Mouse (Mus musculus): ENCODE measurements around the gene Mtrf1l.

Mtrf1l gene

GRCm38 (mm10) chr10:5805243-5805730 lies 18.4 kb downstream of the Mtrf1l start, which contains the start of gene Fbxo5:
Fbxo5 (minus strand) TSS chr10:5805600.
- in situ Hi-C loops (cut with MboI; ENCODE audit: low sequenced_read_pairs), result no loop called here

DNA sequence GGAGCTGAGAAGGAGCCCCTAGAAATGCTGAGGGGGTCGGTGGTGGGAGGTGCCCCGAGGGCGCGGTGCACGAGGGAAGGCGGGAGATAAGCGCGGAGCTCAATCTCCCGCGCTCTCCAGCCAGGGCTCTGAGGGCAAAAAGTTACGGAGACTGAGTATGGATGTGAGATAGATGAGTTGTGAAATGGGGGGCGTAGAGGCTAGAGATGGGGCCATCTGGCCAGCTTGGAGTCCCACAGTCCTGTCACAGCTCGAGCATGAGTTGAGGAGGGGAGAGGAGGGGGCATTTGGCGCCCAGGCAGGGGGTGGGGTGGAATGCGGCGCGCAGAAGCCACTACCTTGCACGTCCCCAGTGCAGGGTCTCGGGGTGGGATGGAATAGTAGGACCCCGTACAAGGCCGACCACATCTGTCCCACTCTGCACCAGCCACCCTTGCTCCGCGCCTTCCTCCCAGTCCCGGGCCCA lies 19.0 kb downstream of the Mtrf1l start:
- in situ Hi-C loops (cut with MboI; ENCODE audit: low sequenced_read_pairs), result no loop called here

DNA sequence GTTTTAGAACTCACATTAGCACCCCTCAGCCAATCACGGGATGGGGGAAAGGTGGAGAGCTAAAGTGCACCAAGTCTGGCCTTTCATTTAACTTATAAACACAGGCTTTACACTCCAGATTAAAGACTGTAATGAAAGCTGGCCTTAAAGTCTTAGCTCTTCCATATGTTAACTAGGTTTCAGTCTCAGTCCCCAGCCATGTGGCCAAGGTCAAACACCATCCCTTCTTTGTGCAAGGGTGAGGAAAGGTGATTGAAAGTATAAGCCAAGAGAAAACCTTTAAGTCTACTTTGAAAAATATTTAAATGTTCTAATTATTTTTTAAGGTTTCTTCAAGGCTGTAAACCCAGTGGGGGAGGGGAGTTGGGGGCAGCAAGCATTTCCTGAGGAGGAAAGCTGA lies 20.0 kb downstream of the Mtrf1l start:
- in situ Hi-C loops (cut with MboI; ENCODE audit: low sequenced_read_pairs), result no loop called here

- in situ Hi-C loops (cut with MboI; ENCODE audit: low sequenced_read_pairs), result no loop called here
Measured at GRCm38 (mm10) chr10:5802866-5803265, 20.8 kb downstream of the Mtrf1l start.

GRCm38 (mm10) chr10:5800490-5800889 lies 23.2 kb downstream of the Mtrf1l start:
- in situ Hi-C loops (cut with MboI; ENCODE audit: low sequenced_read_pairs), result no loop called here

- in situ Hi-C loops (cut with MboI; ENCODE audit: low sequenced_read_pairs), result no loop called here
Measured at GRCm38 (mm10) chr10:5798069-5798468, 25.6 kb downstream of the Mtrf1l start.

DNA sequence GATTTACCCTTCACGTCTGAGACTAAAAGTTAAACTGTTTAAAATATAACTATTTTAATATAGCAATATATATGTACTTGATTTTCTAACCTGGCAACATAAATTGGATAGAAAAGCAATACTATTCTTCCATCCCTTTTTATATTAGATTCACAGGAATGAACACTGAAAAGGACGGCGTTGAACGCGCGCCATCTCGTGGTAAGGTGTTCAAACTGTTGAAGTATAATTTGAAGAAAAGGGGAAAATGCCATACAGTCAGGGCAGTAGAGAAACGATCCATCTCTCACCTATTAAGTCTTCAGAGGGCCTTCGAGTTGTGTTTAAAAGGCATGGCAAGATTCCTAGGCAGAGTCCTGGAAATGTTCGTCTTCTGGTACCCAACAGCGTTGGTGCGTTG lies 33.1 kb downstream of the Mtrf1l start:
- in situ Hi-C loops (cut with MboI; ENCODE audit: low sequenced_read_pairs), result no loop called here

DNA sequence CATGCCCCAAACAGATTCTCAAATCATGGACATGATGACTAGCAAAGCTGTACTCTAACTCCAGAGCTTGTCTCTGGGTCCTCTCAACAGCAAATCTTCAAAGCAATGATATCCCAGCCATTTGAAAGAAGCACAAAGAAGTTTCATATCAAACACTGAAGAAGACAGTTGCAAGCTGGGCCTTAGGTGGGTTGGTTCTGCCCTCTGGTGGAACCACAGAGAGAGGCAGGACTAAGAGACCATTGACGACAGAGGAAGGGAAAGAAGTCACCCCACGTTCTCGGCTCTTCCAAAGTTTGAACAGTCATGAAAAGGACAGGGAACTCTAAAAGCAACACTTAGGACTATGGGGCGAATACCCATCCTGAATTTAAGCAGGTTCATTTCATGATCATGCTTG lies 36.8 kb downstream of the Mtrf1l start:
- in situ Hi-C loops (cut with MboI; ENCODE audit: low sequenced_read_pairs), result loop anchor here (10.0 kb wide), 1 partner anchor 192 kb away; the partner anchor contains the start of gene Myct1

All from CH12F3 (cell line).